Mouse (Mus musculus) left cerebral cortex, postnatal 25 days (tissue): ENCODE measurements around the gene Lrrc58. TPM values are rescaled to one million over a fixed set of nuclear protein-coding genes. Genes with fewer than 3 reads are reported as not detected.
A peak's percentile ranks its signal among the peaks of the same experiment; 100 is the strongest.

ENCODE experiments used
- DNase-seq, 2 experiments: peaks; one replicate each; pipeline ENCODE4 v3.0.0; 2022; ENCODE audit warnings: low spot score in 2 of 2, mixed read lengths in 1 of 2
- intact Hi-C: fragments of 180-260 bp; cut with DNase I; formaldehyde crosslinking; loops from one replicate; pipeline ENCODE4 v1.15.1; 2025
- total RNA-seq, 2 experiments: library from RNA; stranded (reverse); gene quantifications; 2 replicates each; pipeline ENCODE4 v1.2.3; 2021

Gene Lrrc58
- total RNA-seq, 2 experiments from 2014 or later: 101 to 106 TPM

DNA sequence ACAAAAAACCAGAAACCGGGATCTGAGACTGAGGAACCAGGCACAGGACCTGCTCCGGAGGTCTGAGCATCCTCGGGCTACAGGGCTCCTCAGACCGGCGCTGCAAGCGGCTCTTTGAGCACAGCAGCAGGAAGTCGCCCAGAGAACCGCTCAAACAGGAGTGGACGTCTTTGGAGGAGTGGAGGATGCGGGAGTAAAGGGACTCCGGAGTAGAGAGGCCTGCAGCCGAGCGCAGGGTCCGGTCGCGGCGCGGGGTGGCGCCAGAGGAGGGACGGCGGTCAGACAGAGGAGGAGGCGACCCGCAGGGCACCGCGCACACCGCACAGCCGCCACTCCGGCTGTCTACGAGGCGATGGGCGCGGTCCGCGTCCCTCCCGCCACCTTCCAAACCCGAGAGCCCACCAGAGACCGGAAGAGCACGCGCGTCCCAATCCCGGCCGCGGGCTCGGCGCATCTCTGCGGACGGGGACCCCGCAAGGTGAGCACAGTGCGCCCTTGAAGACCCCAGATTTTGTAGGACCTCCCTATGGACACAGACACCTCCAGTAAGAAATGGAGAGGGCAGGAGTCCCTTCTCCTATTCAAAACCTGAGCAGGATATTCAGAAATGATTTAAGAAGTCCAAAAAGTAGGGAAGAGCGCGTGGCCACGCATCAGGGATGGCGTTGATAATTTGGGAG, 48.1 kb downstream of the Lrrc58 start, which contains the start of gene Gpr156:
TSS of gene Gpr156 (plus strand) at position 359 of the 680 bp plus-strand sequence.
- DNase-seq: peak; percentile 17 to 49
- intact Hi-C loops: no loop called here

DNA sequence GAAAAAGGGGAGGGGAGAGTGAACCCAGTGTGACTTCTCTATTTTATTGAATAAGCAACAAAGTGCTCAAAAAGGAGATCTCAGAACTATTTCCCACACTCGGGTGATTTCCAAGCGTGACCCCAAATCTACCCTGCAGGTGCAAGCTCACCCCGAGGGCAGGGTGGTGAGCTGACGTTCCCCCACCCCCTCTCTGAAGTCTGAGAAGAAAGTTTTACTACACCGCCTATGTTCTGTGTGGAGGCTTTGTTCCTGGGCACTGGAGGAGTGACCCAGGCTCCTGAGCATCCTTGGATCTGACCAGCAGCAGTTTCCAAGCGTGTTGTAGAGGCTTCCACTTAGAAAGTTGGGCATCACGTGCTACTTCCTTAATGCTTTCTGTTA, 48.6 kb downstream of the Lrrc58 start:
- intact Hi-C loops: no loop called here
- no peak for DNase-seq

DNA sequence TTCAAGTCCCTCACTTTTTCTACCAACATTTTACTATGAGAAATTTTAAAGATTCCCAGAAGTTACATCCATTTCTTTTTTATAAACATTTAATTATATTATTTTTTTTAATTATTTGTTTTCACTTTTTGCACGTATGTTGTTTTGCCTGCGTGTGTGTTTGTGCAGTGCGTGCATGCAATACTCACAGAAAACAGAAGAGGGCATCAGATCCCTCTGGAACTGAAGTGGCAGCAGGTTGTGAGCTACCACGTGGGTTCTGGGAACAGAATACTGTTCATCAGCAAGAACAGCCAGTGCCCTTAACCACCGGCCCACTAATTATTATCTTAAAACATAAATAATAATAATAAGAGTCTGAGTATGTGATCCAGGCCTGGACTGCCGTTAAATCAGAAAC, 50.8 kb downstream of the Lrrc58 start:
- intact Hi-C loops: no loop called here
- DNase-seq: no peak

DNA sequence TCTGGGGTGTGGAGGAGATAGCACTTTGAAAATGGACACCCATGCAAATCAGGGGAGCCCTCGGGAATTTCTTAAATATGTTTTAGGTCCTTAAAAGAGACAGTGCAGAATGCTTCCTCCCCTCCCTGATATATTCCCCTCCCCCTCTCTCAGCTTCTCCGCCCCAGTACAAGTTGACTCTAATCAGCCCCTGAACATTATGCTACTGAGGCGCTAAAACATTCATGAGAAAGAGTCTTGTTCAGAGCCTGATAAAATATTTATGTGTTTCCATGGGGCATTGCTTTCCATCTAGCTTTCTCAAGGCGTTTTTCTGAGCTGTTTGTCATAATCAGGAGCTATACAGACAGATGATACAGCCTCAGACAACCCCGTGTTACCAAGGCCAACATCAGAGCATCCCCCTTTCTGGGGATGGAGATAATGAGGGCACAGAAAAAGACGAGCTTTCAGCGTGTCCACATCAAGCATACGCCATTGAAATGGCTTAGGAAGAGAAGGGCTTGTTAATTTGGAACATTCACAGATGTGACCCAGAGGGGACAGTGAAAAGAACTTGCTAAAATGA, 52.7 kb downstream of the Lrrc58 start:
- no peak for DNase-seq
- intact Hi-C loops: no loop called here

DNA sequence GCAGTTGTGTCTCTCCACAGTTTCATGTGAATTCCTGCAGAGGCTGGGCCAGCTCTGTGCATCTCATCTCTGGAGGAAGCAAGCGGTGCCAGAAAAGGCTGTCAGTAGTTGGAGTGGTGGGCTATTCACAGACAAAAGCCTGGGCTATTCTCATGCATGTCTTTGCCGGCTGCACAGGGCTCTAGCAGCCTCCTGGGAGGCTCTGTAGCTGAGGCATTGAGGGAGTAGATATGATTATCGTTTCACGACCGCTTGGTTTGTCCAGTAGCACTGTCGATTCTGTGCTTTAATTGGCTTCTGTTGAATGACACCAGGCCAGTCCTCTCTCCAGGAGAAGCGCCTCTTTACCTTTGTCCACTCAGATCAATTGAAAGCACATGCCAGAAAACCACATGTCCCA, 57.9 kb downstream of the Lrrc58 start:
- DNase-seq: no peak
- intact Hi-C loops: no loop called here

DNA sequence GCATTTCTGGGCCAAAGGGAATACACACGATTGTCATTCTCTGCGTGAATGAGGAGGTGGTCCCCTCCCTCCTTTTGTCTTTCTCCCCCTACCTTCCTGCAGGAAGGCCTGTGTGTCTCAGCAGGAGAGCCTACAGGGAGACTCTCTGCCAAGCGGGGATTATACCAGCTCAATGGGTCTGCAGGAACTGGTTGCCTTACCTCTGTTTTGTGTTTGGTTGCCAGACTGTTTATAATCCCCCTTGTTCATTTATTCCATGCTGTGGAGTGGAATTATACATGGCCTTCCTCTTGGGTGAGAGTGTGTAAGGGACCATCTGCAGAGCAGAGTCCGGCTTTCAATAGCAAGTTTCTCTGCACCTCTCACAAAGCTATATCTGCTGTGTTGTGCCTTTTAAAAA, 58.9 kb downstream of the Lrrc58 start:
- intact Hi-C loops: no loop called here
- DNase-seq: no peak

DNA sequence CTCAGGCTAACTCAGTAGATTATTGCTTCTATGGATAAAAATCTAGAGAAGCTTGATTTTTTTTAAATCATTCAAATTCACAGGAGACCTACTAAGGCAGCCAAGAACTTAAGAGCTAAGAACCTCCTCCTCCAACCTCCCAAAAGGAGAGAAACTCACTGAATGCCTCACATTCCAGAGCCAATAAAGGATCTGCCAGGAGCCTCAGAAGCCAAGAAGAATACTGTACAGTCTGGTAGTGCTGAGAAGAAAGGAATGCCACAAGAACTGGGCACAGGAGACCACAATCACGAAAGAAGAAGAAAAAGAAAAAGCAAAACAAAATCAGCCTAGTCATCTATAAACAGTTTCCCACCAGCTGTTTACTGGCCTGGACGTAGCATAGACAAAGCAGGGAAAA, 60.8 kb downstream of the Lrrc58 start:
- DNase-seq: peak in 1 of 2 experiments; percentile 47
- intact Hi-C loops: no loop called here

- intact Hi-C loops: no loop called here
- DNase-seq: no peak
Measured at GRCm38 (mm10) chr16:37929626-37930025, 61.4 kb downstream of the Lrrc58 start.

DNA sequence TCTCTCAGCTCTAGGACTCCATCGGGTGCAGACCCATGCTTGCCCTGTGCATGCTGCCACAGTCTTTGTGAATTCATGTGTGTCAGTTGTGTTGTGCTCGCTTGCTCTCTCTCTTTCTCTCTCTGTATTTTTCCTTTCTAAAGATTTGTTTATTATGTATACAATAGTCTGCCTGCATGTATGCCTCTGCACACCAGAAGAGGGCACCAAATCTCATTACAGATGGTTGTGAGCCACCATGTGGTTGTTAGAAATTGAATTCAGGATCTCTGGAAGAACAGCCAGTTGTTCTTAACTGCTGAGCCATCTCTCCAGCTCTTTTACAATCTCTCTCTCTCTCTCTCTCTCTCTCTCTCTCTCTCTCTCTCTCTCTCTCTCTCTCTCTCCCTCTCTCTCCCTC, 66.7 kb downstream of the Lrrc58 start:
- no peak for DNase-seq
- intact Hi-C loops: no loop called here

DNA sequence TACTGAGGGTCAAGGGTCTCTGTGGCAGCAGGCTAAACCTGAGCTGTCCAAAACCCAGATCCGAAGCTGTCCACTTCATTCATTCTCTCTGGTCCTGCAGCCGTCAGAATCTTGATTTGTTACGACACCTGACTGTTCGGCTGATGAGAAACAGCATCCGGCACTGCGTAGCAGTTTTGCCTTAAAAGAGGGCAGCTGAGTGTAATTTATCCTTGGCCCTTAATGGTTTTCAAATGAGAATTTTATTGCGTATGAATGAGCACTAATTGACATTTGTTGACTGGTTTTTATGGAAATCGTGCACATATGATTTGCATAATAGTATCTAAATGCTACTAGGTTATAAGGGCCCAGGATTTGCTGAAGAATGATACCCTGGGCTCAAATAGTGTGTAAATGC, 69.1 kb downstream of the Lrrc58 start:
- intact Hi-C loops: no loop called here
- no peak for DNase-seq

Other genes with a start within 250 kb of the Lrrc58 start
- gene Ndufb4, start 213.9 kb upstream of the Lrrc58 start, total RNA-seq: 10 to 100 TPM; 67.8 to 69.2 TPM
- 10 to 100 TPM; 31.7 to 36.9 TPM for gene Fstl1, start 91.5 kb upstream of the Lrrc58 start, total RNA-seq
- gene Gm36028, start 7.2 kb upstream of the Lrrc58 start, total RNA-seq: not detected
- gene Gpr156, start 48.1 kb downstream of the Lrrc58 start, total RNA-seq: under 1 TPM; 0.46 to 0.48 TPM
- 100 to 1,000 TPM; 177 TPM for gene Gsk3b, start 220.6 kb downstream of the Lrrc58 start, total RNA-seq